Mouse (Mus musculus): ENCODE measurements around the gene Gm5617.
"Not testable (repeated sequence)": the region's sequence is repeated elsewhere in the genome, so short reads cannot be mapped to it uniquely, and the experiment has no call there.

The Gm5617 gene

DNA sequence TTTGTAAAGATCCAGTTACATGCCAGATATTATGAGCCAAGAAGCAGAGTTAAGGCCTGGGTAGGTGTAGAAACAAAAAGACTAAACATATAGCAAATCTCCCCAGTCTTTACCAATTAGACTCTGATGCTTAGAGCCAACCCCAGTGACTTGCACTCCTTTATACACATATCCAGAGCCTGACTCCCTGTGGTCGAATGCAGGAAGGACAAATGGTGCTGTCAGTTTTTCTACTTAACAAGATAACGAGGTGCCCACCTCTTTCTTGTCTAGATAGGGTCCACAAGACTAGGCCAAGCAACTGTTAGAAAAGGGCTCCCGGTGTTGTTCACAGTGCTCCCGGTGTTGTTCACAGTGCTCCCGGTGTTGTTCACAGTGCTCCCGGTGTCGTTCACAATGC is 6.0 kb downstream of the Gm5617 start:
- DNase-seq (ENCODE audit: low spot score): no peak

DNA sequence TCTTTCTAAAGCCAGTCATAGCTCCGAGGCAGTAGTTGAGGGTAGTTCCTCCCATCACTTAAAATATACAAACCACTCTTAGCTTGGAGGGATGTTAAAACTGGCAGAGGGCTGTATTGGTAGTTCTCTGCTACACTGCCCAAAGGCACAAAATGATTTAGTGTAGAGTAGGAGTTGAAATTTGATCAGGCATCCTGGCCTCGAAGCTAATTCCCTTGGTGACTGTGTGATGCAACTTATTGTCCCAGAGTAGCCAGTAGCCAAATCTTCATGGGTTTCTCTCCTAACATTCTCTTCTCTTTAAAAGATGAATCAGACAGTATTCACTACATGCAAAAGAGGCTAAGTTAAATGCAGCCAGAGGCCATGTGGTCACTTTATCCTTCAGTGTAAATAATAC is 7.8 kb downstream of the Gm5617 start:
- no peak for DNase-seq (ENCODE audit: low spot score)

DNA sequence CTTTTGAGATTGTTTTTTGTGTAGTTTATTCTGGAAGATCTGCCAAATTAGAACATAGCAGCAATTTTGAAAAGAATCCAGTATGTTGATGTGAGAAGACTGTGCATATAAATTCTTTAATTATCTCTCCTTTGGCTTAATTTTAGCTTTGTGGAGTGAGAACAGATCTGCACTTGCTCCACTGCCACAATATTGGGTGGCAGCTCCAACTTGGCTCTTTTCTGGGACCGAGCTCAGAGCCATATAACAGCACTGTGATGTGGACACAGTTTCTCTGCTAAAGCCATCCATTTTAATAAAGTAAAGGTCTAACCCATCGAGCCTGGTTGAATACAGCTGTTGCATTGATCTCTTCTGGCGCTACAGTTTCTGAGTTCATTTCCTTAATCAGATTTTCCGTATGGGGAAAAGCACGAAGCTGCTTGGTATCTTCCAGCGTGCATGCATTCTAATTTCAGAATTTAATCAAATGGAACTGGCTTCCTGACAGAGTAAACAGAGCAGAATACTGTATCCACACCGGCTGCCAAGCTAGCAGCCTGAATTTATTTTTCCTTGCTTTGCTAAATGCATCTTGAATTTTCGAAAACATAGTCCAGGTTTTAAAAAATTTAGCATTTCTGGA is 9.6 kb downstream of the Gm5617 start:
- no peak for DNase-seq (ENCODE audit: low spot score)

DNA sequence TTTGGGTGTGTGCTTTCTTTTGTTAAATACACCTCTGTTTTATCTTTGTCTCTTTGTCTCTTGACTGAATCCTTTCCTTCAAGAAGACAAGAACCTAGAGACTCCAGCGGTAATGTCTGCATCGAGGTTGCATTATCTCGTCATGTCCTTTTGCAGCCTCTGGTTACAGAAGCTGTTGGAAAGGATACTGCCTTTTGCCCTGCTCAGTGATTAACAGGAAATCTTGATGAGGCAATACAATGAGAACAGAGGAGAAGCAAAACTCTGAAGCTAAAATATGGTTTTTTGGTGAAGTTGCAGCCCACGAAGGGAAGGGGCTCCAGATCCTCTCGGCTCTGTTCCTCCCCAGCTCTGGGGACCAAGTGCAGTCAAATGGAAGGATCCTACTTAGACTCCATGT is 14.9 kb downstream of the Gm5617 start:
- no peak for DNase-seq (ENCODE audit: low spot score)

DNA sequence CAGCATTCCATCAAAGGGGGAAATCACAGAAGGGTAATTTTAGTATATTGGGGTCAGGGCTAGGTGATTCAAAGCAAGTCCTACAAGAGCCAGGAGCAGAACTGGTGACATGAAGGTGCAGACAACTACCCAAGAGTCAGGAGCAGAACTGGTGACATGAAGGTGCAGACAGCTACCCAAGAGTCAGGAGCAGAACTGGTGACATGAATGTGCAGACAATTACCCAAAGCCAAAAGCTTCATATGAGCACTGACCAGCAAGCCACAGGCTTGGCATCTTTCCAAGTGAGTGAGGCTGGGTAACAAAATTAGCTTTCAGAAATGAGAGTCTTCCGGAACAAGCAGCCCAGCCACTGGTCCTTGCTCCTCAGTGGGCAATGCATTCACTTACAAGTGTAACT is 20.1 kb downstream of the Gm5617 start:
- no peak for DNase-seq (ENCODE audit: low spot score)

DNA sequence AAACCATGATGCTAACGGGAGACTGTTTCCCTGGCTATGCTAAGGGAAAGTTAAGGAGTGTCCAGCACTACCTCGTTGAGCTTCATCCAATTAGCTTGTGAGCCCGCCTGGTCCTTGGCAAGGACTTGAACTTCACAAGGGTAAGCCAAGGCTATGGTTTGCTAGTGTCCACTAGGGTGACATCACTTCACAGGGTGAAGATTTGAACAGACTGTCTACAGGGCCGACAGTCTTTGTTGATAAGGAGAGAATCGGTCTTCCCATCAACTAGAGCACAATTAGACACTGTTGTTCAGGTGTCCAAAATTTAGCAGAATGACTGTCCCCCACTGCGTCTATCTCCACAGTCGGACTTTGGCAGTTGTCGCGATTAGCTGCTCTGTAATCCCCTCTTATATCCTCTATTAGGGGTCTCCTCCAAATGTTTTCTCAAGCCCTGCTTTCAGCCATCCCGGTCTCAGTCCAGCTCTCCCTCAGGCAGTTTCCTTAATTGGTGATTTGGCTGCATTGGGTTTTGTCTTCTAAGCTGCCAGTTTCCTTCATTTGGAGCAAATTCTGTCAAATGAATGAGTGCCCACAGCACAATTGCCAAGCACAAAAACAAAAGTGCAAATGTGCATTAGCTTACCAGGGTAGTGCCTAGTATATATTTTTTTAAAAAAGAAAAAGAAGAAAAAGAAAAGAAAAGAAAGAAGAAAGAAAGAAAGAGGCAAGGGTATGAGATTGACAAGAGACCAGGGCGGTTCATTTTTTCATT is 21.6 kb downstream of the Gm5617 start:
- DNase-seq (ENCODE audit: low spot score): no peak

DNA sequence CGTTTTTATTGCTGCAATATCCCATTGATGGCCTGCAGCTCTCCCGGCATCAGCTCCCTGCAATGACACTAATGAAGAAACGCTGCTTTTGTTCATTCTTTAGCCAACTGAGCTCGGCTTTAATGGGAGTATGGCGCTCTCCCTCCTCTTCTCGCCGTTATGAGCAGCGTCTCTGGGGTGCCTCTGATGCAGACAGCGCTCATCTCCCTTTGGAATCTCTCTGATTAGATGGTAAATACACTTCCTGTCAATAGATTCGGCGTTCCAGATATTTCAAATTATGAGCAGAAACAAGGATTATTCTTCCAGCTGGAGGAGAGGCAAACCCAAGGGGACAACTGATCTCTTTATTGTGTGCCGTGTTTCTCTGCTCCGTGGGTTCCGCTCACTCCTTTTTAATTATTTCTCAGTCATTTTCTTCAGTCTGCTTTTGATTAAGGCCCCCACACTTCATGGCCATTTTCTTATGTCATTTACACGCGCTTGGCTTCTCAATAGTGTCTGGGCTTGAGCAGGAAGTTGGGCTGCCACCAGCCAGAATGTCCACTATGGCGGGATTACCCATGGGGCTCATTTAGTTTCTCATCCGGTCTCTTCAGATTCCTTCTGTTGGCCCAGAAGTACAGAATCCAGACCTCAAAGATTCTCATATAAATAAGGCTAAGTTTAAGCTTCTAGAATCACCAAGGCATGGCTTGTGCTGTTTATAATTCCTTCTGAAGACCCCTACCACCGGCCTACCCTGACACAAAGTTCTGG is 22.3 kb downstream of the Gm5617 start:
- no peak for DNase-seq (ENCODE audit: low spot score)

DNA sequence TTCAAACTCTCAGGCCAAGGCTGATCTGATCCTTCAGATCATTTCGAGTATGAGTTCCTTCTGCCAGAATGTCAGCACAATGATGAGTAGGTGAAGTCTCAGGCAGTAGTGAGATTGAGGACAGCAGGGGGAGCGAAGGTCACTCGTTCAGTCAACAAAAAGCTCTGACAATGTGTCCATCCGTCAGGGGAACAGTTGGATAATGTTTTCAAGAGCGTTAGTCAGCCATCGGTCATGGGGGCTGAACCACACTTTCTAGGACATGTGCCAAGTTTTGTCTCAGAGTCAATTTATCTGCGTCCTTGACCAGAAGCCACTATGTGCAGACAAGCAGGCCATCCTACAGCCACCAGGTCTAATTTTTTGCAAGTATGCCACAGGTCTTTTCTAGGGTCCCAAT is 25.2 kb downstream of the Gm5617 start:
- not testable (repeated sequence) for DNase-seq (ENCODE audit: low spot score)

DNA sequence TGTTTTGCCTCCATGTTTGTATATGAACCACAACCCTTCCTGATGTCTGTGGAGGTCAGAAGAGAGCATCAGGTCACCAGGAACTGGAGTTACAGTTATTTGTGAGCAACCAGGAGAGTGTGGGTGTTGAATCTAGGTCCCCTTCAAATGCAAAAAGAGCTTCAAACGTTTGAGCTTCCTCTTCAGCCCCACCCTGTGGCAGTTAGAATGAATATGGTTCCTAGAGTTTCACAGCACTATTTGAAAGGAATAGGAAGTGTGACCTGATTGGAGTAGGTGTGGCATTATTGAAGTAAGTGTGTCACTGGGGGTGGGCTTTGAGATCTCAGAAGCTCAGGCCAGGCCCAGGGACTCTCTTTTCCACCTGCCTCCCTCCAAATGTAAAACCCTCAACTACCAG is 30.3 kb downstream of the Gm5617 start:
- DNase-seq (ENCODE audit: low spot score): no peak

DNA sequence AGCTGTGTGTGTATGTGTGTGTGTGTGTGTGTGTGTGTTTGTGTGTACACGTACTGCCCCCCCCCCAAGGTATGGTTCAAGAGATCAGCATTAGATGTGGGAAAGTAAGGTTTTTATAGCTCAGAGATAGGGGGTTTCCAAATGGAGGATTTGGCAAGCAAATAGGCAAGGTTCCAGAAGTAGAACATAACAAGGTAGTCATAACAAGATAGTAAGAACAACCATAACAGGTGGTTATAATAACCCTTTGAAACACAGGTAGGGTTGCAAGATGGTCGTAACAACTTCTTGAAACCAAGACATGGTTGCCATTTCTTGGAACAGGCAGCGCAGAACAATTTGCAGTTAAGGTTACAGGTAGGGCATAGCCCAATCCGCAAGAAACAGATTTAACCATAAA is 31.3 kb downstream of the Gm5617 start:
- no peak for DNase-seq (ENCODE audit: low spot score)

DNA sequence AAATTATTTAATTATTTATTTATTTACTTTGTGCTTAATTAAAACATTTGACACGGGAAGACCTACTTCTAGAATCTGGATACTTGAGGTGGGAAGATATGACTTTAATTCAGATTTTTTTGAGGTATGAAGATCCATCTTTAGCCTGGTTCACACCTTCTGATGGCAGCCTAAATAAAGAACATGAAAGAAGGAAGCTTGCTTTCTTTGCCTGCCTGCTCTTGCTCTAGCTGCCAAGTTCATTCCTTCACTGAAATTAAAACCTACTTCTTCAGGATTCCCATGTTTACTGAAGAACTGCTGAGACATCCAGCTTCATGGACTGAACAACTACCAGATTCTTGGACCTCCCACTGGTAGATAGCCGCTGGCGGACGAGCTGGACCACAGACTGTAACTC is 36.1 kb downstream of the Gm5617 start:
- DNase-seq (ENCODE audit: low spot score): no peak

DNA sequence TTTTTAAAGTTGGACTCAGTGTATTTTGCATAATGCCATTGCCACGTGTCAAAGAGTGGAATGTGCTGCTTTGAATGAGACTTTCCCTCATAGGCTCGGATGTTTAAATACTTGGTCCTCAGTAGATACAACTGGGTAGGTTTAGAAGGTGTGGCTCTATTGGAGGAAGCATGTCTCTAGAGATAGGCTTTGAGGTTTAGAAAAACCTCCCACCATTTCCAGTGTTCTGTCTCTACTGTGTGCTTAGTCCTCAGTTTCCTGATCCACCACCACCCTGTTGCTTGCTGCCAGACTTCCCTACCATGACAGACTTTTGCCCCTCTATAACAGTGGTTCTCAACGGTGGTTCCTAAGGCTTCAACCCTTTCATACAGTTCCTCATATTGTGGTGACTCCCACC is 37.0 kb downstream of the Gm5617 start:
- DNase-seq (ENCODE audit: low spot score): no peak

DNA sequence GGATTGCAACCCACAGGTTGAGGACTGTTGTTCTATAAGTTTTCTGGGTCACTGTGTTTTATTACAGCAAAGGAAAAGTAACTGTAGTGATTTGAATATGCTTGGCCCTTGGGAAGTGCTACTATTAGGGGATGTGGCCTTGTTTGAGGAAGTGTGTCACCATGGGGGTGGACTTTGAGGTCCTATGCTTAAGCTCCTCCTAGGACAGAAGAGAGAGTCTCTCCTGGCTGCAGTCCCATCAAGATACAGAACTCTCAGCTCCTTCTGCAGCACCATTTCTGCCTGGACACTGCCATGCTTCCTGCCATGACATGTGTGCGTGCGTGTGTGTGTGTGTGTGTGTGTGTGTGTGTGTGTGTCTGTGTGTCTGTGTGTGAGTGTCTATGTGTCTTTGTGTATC is 37.5 kb downstream of the Gm5617 start:
- DNase-seq (ENCODE audit: low spot score): no peak

DNA sequence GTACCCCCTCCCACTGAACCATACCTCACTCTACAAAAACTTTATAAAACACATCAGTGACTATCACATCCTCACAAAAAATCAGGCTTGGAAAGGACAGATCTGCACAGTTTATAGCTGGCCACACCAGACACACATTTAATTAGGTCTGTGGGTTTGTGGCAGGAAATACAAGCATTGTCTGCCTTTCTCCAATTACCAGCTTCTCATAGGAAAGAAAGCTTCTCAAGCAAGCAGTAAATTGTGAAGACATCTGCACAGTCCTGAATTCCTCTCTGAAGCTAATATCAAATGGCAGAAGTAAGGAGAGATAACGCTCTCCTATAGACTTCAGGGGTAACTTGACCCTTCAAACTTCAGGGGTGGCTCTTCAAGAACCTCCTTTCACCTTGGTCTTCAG is 41.2 kb downstream of the Gm5617 start:
- DNase-seq (ENCODE audit: low spot score): no peak

DNA sequence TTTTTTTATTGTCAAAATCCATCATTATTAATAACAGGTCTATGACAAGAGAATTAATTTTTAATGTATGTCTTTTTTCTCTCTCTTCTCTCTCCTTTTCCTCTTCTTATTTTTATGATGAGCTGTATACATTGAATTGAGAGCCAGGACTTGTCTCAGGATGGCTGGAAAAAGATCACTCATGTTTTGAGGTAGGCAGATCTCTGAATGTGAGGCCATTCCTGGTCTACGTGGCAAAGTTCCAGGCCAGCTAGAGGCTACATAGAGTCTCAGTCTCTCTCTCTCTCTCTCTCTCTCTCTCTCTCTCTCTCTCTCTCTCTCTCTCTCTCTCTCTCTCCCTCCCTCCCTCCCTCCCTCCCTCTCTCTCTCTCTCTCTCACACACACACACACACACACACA is 42.4 kb downstream of the Gm5617 start:
- DNase-seq (ENCODE audit: low spot score): not testable (repeated sequence)

DNA sequence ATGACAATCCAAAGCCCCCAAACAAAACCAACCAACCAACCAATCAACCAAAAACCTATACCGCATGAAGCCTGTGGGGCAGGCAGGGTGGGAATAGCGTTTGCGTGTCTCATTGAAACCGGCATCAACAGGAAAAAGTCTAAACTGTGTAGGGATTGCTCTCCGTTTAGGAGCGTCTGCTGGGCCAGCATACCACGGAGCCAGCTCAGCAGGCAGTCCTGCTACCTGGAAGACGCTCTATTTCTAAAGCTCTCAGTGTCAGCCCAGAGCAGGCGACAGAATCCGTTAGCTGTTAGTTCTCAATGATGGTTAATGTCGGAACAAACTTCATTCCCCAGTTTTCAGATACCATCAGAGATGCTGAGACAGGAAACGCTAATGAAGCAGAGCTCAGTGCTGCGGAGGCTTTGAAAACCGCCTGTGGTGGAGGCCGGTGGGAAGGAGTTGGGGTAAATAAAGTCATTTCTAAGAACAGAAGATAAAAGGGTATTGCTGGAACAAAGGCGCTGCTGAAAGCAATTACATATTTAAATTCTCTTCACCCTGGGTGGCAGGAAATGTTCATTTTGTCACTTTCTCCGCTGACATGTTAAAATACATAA is 42.9 kb downstream of the Gm5617 start:
- no peak for DNase-seq (ENCODE audit: low spot score)

DNA sequence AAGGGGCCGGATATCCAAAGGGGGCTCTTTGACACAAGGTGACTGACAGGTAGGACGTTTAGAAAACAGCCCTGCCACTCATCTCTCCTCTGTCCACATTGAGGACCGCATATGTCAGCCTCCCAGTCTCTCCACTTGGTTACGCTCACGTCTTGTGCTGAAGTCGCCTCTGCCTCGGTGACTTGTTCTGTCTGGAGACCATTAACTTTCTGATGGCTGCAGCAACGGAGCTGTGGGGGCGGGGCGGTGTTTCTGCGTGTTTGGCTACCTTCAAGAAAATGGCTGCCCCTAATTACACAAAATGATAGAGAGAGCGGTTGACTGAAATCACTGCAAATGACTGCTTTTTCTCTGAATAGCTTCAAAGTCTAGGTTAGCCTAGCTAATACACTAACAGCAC is 43.4 kb downstream of the Gm5617 start:
- DNase-seq (ENCODE audit: low spot score): no peak

All from urinary bladder, postnatal 25 days (tissue).